Mouse (Mus musculus): Measurements from ENCODE around the gene Zfp692.
A peak's percentile ranks its signal among the peaks of the same experiment; 100 is the strongest.
"Not testable (repeated sequence)": the region's sequence is repeated elsewhere in the genome, so short reads cannot be mapped to it uniquely, and the experiment has no call there.

Gene Zfp692

GRCm38 (mm10) chr11:58306860-58307308, at the start of gene Zfp692:
Zfp692 (plus strand) TSS chr11:58307069.
- DNase-seq (ENCODE audit: low spot score), result peak; percentile 87

DNA sequence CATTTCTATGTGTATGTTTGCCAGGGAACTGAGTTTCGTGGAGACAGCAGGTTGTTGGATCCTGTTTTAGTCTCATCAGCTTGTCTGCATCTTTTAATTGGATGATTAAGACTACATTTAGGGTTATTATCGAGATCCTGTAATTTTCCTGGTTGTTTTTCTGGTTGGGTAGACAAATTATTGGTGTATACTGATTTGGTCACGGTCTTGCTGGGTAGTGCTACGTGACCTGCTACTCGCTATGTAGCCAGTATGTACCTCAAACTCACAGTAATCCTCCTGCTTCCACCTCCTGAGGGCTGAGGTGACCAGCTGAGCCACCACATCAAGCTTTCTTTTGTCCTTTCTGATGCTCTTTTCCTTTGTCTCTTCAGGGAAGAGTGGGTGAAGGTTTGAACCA, 49.1 kb upstream of the Zfp692 start:
- DNase-seq (ENCODE audit: low spot score), result no peak

- no peak for DNase-seq (ENCODE audit: low spot score)
These were observed 46.7 kb upstream of the Zfp692 start for GRCm38 (mm10) chr11:58260156-58260555.

GRCm38 (mm10) chr11:58261826-58262225, 45.0 kb upstream of the Zfp692 start:
- DNase-seq (ENCODE audit: low spot score), result no peak

DNA sequence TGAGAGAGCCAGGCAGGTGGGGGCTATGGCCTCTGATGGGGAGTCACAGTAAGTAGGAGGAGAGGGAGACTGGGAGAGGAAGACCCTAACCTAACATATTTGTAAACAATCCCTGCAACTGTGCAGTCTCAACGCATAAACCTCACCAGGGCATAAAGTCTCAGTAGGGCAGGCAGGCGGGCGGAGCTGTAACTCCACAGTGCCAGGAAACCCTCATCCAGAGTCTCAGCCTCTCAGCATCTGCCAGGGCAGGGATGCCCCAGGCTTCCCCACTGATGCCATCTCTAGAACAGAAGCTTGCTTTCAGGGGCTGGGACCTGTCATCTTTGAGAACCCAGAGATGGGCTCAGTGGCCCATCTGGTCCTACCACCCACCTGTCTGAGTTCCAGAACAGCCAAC, 44.5 kb upstream of the Zfp692 start:
- no peak for DNase-seq (ENCODE audit: low spot score)

GRCm38 (mm10) chr11:58263516-58263915, 43.4 kb upstream of the Zfp692 start:
- DNase-seq (ENCODE audit: low spot score), result no peak

- DNase-seq (ENCODE audit: low spot score), result no peak
These were observed 42.3 kb upstream of the Zfp692 start for GRCm38 (mm10) chr11:58264546-58264945.

- DNase-seq (ENCODE audit: low spot score), result no peak
These were observed 38.6 kb upstream of the Zfp692 start for GRCm38 (mm10) chr11:58268285-58268684.

GRCm38 (mm10) chr11:58274572-58274971, 32.3 kb upstream of the Zfp692 start, which contains the start of gene 4930438A08Rik:
4930438A08Rik (plus strand) TSS chr11:58274799.
- DNase-seq (ENCODE audit: low spot score), result no peak

DNA sequence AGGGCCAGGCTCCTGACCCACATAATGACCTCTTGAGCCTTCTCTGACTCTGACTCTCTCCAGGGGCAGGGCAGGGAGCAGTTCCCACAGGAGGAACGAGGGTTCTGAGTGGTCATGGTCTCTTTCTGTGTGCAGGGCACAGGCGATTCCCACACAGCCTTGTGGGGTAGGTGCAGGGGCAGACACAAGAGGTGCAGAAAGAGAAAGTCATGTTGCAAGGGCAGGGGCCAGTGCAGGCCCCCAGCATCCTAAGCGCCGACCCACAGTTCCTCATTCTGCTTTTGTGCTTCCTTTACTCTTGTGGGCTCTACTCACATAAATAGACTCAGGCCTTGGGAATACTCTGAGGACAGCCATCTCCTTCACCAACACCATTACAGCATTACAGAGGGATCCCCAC, 31.1 kb upstream of the Zfp692 start:
- DNase-seq (ENCODE audit: low spot score), result no peak

- peak; percentile 53 for DNase-seq (ENCODE audit: low spot score)
These were observed 24.8 kb upstream of the Zfp692 start for GRCm38 (mm10) chr11:58281970-58282496.

DNA sequence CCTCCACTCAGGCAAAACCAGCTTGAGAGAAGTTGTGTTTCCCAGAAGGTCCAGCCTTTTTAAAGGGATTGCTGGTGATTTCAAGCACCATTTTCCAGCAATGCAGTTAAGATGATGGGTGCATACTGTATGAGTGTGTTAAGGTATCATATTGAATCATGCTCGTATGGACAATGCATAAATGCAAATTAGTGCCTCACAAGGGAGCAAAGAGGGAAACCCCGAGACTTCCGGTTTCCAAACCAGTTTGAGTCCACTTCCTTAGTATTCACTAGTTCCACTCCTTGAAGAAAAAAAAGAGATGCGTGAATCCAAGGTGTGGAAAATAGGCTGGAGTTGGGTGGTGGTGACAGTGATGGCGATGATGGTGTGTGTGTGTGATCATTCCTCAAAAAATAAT, 24.4 kb upstream of the Zfp692 start:
- DNase-seq (ENCODE audit: low spot score), result no peak

GRCm38 (mm10) chr11:58289992-58290682, 16.7 kb upstream of the Zfp692 start:
- DNase-seq (ENCODE audit: low spot score), result peak; percentile 15

DNA sequence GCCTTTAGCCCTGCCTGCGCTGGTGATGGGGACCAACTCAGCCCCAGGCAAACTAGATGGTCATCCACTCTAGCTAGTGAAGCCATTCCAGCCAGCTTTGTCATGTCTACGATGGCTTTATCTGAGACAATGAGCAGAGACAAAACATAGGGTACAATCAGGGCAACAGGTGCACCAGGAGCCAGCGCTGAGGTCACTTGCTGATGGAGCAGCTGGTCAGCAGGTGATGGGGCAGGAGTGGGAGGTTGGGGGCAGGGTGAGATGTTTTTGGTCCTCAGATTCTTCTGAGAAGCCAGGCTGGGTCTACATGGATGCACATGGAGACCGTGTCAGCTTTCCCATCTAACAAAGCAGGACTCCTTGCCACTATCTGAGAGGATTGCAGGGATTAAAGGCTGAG, 16.1 kb upstream of the Zfp692 start:
- DNase-seq (ENCODE audit: low spot score), result no peak

DNA sequence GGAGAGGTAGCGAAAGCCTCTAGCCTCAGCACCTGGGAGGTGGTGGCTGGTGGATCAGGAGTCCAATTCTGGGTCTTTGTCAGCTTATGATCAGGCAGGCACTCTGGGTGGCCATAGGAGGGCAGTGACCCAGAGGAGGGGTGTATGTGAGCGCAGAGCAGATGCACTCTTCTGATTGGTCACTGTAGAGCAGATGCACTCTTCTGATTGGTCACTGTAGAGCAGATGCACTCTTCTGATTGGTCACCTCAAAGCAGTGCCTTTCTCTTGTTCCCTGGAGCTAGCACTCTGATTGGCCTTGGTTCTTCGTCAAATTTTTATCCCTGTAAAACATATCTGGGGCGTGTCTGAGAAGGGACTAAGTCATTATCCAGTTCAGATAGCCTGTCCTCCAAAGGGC, 14.1 kb upstream of the Zfp692 start:
- no peak for DNase-seq (ENCODE audit: low spot score)

DNA sequence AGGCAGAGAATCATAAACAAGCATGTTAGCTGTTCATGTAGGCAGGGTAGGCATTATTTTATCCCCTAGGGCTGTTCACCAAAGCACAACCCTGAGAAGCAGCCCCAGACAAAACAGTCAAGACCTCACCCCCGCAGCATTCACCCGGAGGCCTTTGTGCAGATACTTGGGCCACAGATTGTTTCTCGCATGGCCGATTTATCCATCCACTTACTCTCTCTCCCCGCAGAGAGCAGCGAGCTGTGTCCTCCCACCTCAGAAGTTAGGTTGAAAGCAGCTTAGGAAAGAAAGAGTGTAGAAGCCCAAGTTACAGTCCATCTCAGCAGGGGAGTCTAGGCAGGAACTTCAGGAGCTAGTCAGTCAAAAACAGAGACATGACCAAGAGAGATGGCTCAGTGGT, 9.5 kb upstream of the Zfp692 start:
- DNase-seq (ENCODE audit: low spot score), result no peak

GRCm38 (mm10) chr11:58301057-58301456, 5.8 kb upstream of the Zfp692 start:
- peak; percentile 75 for DNase-seq (ENCODE audit: low spot score)

GRCm38 (mm10) chr11:58301837-58302754, 4.8 kb upstream of the Zfp692 start:
- DNase-seq (ENCODE audit: low spot score), result peak; percentile 94

- no peak for DNase-seq (ENCODE audit: low spot score)
These were observed 4.0 kb upstream of the Zfp692 start for GRCm38 (mm10) chr11:58302774-58303445.

DNA sequence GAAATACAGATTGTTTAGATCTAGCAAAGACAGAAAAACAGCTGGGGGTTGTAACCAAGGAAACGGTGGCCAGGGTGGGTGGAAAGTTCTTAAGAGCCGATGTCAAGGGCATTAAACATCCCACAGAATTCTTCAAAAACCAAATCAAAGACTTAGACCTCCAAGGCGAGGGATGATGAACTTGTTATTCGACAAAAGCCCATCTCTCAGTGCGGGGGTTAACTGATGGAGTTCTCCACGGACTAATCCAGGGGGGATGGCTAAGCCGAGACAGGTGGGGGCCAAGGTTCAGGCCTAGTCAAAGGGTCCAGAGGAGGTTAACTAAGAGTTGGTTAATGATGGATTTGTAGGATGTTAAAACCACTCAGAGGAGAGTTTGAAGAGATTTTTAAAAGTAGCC, 3.3 kb upstream of the Zfp692 start:
- DNase-seq (ENCODE audit: low spot score), result no peak

GRCm38 (mm10) chr11:58305299-58305698, 1.6 kb upstream of the Zfp692 start:
- not testable (repeated sequence) for DNase-seq (ENCODE audit: low spot score)

DNA sequence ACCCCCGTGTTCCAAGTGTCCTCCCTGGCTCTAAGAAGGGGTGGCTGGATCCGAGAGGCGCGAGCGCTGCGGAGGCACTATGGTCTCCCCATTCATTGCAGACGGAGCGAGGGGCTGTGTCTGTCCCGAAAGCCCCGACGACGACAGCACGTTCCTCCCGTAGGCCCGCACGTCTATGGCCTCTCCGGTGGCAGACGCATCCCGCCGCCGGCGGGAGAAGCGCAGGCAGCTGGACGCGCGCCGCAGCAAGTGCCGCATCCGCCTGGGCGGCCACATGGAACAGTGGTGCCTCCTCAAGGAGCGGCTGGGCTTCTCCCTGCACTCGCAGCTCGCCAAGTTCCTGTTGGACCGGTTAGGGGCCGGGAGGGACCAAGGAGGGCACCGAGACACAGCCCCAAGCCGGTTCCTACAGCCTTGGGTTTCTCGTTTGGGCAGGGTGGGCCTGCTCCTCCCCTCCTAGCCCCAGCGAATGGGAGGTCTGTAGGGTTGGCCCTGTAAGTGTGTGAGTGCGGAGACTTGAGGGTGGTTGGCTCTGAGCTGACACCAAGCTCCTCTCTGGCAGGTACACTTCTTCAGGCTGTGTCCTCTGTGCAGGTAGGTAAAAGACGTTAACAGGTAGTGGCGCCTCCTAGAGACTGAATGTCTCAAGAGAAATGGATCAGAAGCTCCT, 677 bp downstream of the Zfp692 start:
- DNase-seq (ENCODE audit: low spot score), result peak; percentile 63

All from T-cell, adult 2 months (primary cell).